Mouse (Mus musculus): ENCODE measurements around the gene Smg6.

The Smg6 gene

GRCm38 (mm10) chr11:75194121-75194849 lies 268.7 kb downstream of the Smg6 start:
- DNase-seq, result peak; percentile 47 to 62

DNA sequence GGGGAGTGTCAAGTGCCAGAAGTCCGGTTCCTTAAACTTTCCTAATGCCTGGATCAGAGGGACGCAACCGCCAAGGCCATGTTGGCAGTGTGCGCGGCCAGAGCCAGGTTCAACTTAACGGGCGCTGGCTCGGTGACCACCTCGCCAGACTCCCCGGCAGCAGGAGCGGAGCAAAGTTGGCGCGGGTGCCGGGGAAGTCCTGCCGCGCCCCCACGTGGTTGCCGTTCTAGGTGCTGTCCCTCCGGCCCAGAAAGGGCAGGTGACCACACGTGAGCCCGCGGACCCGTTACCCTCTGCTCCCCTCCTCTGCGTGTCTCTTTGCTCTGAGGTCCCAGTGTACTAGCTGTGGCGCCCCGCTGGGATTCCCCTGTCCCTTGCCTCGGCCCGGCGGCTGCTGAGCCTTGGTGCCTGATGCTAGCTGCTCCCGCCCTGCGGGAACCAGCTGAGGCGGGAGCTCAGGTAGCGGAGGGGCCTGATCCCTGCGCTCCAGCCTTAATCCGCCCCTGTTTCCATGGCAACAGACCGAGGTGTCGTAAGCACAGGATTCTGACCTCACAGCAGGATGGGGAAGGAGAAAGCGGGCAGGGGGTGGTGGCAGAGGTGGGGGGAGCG lies 269.3 kb downstream of the Smg6 start:
- peak; percentile 63 to 76 for DNase-seq

GRCm38 (mm10) chr11:75196131-75196530 lies 270.5 kb downstream of the Smg6 start:
- no peak for DNase-seq

GRCm38 (mm10) chr11:75197956-75198355 lies 272.3 kb downstream of the Smg6 start:
- DNase-seq, result no peak

- no peak for DNase-seq
These were observed 273.2 kb downstream of the Smg6 start for GRCm38 (mm10) chr11:75198792-75199191.

GRCm38 (mm10) chr11:75199951-75200350 lies 274.3 kb downstream of the Smg6 start:
- DNase-seq, result no peak

- no peak for DNase-seq
These were observed 275.3 kb downstream of the Smg6 start for GRCm38 (mm10) chr11:75200935-75201334.

- no peak for DNase-seq
These were observed 276.1 kb downstream of the Smg6 start for GRCm38 (mm10) chr11:75201721-75202120.

DNA sequence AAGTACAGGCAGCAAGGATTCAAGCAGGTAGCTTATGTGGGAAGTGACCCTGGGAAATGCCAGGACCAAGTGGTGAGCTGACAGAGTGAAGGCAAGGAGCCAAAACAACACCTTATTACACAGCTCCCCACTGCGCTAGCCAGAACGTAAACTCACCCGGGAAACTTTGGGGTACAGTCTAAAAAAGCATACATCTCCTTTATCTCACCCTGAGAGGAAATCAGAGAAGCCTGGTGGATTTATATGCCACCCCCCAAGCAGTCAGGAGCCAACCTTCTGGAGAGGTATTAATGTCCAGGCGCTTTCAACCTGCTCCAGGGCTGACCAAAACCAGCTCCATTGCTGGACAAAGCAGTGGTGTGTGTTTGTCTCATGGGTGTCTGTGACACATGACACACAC lies 278.3 kb downstream of the Smg6 start:
- DNase-seq, result no peak

DNA sequence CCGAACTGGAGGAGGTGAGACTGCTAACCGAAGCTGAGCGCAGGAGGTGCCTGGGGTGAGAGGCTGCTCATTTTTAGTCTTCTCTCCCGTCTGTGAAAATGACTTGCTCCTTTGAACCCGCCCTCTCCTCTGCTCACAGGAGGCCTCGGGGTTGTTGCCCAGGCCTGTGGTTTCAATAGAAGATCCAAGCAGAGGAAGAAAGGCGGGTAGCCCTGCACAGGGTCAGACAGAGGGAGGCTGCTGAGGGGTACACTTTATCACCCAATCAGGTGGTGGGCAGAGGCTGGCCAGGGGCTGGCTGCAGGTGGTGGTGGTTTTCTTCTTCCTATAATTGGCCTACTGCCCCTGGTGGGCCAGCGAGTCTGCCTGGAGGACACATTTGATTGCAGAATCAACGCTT lies 278.8 kb downstream of the Smg6 start:
- no peak for DNase-seq

DNA sequence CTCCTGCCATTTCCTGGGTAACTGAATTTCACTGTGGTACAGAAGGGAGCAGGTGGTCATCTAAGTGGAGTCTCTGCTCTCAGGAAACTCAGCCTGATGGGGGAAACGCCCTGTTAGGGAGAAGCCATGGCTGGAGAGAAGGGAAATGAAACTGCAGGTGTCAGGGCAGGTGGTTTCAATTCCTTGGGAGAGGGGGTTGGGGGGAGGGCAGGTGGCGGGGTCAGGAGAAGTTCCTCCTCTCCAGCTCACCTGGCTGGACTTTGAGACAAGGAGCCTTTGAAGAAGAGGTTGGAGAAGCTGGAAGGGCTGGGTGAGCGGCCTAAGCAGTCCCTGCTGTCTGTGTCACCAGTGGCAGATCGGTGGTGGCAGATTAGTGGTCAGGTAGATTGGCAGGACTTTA lies 280.7 kb downstream of the Smg6 start:
- DNase-seq, result no peak

DNA sequence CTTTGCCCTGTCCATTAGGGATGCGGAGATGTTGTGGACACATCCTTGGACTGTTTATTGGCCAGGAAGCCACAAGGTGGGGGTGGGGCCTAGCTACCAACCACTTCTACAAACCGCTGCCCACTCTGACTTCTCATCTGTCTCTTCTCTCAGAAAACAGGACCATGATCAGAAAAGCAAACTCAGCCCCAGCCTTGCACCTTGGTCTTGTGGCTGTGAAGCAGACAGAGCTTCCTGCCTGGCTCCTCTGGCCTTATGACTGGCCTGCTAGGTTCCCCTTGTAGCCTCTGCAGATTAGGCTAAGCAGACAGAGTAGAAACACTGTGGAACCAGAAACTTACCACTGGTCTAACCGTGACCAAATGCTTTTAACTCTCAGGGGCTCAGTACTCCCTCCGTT lies 283.7 kb downstream of the Smg6 start:
- DNase-seq, result no peak

DNA sequence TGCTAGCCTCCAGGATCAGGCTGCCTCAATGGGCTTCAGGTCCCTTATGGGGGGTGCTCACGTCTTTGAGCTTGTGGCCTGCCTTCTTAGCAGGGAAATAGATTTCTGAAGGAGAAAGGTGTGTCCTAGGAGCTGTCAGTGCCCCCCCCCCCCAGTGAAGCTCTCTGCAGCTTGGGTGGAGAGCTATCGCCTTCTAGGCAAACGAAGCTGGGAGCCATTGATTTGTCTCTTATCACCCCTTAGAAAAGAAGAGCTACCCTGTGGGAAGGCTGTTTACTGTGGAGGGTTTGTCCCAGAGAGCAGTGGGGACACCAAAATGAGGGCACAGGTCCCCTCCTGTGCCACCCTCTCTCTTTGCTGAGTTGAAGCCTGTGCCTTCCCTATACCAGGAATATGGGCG lies 284.5 kb downstream of the Smg6 start:
- no peak for DNase-seq

DNA sequence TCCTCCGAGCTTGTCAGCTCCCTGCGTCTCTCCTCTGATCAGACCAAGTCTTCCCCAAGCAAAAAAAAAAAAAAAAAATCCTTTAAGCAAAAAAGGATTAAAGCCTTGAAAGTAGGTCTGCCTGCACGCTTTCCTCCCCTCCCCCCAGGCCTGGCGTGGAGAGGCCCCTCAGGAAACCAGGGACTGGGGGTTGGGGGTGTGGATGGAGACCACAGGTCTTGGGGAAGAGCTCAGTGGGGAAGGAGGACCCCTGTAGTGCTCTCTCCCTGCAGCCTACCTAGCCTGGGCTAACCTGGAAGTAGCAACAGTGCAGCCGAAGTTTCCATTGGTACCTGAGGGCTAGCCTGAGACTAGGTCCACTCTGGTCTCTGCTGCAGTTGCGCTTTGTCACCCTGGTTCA lies 285.1 kb downstream of the Smg6 start:
- DNase-seq, result no peak

DNA sequence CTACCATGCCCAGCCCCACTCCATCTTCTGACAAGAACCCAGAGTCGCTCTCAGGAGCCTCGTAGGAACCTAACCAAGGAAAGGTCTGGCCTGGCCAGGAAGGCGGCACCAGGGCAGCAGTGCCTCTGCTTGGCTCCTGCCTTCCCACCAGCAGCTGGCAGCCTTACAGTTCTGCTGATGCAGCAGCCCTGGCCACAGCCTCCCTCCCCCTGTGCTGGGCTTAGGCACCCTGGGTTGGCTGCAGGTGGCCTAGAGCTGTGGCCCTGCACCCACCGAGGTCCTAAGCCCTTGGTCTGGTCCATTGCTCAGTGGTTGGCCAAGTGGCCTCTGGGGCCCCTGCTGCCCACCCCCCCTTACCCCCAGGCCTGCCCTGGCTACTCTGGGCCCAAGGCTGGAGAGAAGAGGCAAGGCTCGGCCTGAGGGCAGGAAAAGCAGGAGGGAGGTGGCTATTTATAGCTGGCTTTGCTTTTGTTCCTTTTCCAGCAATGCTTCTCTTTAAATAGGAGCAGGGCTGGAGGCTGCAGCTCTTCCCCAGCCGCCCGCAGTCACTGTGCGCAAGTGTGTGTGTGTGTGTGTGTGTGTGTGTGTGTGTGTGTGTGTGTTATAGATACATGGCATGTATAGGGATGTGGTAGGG lies 286.5 kb downstream of the Smg6 start:
- peak; percentile 47 to 68 for DNase-seq

- peak; percentile 43 to 62 for DNase-seq
These were observed 287.3 kb downstream of the Smg6 start for GRCm38 (mm10) chr11:75212876-75213275.

DNA sequence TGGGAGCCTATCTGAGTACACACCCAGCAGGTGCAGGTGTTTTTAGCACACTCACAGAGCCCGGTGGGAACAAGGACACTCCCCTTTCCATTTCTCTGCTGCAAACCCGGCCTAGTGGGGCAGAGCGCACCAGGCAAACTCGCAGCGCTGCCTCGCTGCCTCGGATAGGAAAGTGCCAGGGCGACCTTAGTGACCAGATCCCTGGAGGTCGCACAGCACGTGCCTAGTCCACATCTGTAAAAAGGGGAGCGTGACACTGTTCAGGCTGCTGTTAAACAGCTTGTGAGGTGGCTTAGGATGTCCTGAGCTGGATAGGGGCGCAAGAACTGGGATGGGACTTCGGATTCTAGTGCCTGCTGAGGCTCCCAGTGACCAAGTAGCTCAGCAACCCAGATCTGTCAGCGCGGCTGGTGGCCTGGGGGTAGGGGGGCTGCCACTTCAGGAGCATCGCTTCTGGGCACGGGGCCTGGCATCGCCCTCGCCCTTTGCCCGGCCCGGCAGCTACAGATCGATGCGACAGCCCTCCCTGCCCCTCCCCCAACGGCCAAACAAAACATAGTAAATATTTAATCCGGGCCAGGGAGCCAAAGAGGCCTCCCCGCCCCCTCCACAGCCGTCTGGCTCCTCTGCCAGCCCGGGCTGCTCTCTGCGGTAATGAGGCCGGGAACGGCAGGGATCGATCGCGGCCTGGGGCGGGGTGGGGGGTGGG lies 287.9 kb downstream of the Smg6 start:
- DNase-seq, result peak; percentile 89 to 94

Data from kidney, postnatal 4 days (tissue).